Mouse (Mus musculus) midbrain, embryonic 16.5 days (tissue): ENCODE results near the gene Tmem129. TPM values are rescaled to one million over a fixed set of nuclear protein-coding genes. Genes with fewer than 3 reads are reported as not detected.

ENCODE experiments used
- ATAC-seq: fragments of 200-750 bp; cut with Nextera tagmentation; 2 replicates; pipeline ENCODE4 v1.8.0; 2017; ENCODE audit warnings: moderate TSS enrichment
- H3K27ac ChIP-seq: fragments of 300-500 bp; sonication (generic); 2 replicates; pipeline ENCODE4 v1.5.1; 2014; ENCODE audit warnings: mild to moderate bottlenecking, low read length, mixed read lengths
- H3K27me3 ChIP-seq: fragments of 300-500 bp; sonication (generic); 2 replicates; pipeline ENCODE4 v1.6.1; 2014; ENCODE audit warnings: low read depth, low read length, mixed read lengths; ENCODE audit not compliant: control insufficient read depth, insufficient read depth
- H3K36me3 ChIP-seq: fragments of 300-500 bp; sonication (generic); 2 replicates; pipeline ENCODE4 v1.6.1; 2014; ENCODE audit warnings: mild to moderate bottlenecking, low read length, moderate library complexity, mixed read lengths; ENCODE audit not compliant: control insufficient read depth, insufficient read depth
- H3K4me1 ChIP-seq: fragments of 300-500 bp; sonication (generic); 2 replicates; pipeline ENCODE4 v1.6.1; 2014; ENCODE audit warnings: mild to moderate bottlenecking, low read length, mixed read lengths; ENCODE audit not compliant: control insufficient read depth, insufficient read depth
- H3K4me2 ChIP-seq: fragments of 300-500 bp; sonication (generic); 2 replicates; pipeline ENCODE4 v1.6.1; 2014; ENCODE audit warnings: mild to moderate bottlenecking, low read length, mixed read lengths
- H3K4me3 ChIP-seq: fragments of 300-500 bp; sonication (generic); 2 replicates; pipeline ENCODE4 v1.5.1; 2014; ENCODE audit warnings: low read depth, mild to moderate bottlenecking, low read length, moderate library complexity, mixed read lengths
- H3K9ac ChIP-seq: fragments of 300-500 bp; sonication (generic); 2 replicates; pipeline ENCODE4 v1.6.1; 2014; ENCODE audit warnings: low read depth, low read length, mixed read lengths
- H3K9me3 ChIP-seq: fragments of 300-500 bp; sonication (generic); replicated peaks from 2 replicates; pipeline ENCODE4 v1.6.1; 2014; ENCODE audit warnings: mild to moderate bottlenecking, low read length, mixed read lengths; ENCODE audit not compliant: control insufficient read depth, poor library complexity, severe bottlenecking
- WGBS: fragments of 180-500 bp; shearing (Covaris S2); extraction: QIAGEN DNeasy Blood & Tissue Kit; methylation state at CpG from one replicate; pipeline ENCODE4 v1.1.7; 2014; 5-methylcytosine and 5-hydroxymethylcytosine counted together
- polyA plus RNA-seq: library from polyadenylated mRNA; unstranded; fragments of >200 nt; fragmentation: Nextera tagmentation; extraction: Ambion mirVana; gene quantifications from 2 replicates; pipeline ENCODE4 v1.2.1, GENCODE M21; 2015

Tmem129 gene
- polyA plus RNA-seq = 29.1 and 29.7 TPM in 2 replicates

- Histone ChIP-seq H3K4me3 (peak within 1 kb of the TSS; percentile 63), H3K36me3 (peaks cover 6% of the 10 kb centered on the region; the same call in 1 of the 2 replicates), H3K4me2 (peak within 1 kb of the TSS; percentile 68), H3K27me3 (no peaks in the 10 kb centered on the region), H3K27ac (peak within 1 kb of the TSS; percentile 98), H3K4me1 (peaks cover 26% of the 10 kb centered on the region), H3K9me3 (no peaks in the 10 kb centered on the region), H3K9ac (peak within 1 kb of the TSS; percentile 82)
- WGBS = under 1% methylated on average over 60 of the region's 60 CpGs
- ATAC-seq = peak; percentile 98
Measured at GRCm38 (mm10) chr5:33657787-33658663, at the start of gene Tmem129, which contains the start of gene Tacc3. Gene Tmem129, minus strand, starts transcription at chr5:33658416. Gene Tacc3, plus strand, starts transcription at chr5:33658128.

DNA sequence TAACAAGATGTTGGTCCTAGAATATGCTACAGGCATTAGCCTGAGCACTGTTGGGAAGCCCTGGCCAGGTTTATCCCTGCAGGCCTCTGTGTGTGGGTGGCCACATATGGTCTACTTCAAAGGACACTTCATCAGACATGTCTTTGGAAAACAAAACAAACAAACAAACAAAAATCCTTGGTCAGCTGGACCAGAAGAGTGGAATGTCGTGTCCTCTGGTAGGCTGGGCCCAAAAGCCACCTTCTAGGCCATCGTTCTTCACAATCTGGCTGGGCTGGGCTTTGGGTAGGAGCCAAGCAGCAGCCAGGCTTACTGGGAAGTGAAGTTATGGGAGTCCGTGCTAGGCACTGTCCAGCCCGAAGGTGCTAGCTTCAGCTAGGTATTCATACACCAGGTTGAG, 48.9 kb upstream of the Tmem129 start:
- H3K4me3 ChIP-seq = no peak overlapping the region
- peaks cover 3% of the 10 kb centered on the region; the same call in 1 of the 2 replicates for H3K27me3 ChIP-seq
- H3K4me2 ChIP-seq = no peak overlapping the region
- WGBS = 82% methylated on average over 4 of the region's 4 CpGs
- no peak for ATAC-seq
- no peaks in the 10 kb centered on the region for H3K9me3 ChIP-seq
- H3K36me3 ChIP-seq = no peaks in the 10 kb centered on the region
- H3K9ac ChIP-seq = no peak overlapping the region
- H3K4me1 ChIP-seq = peaks cover 3% of the 10 kb centered on the region; the same call in 1 of the 2 replicates
- no peak overlapping the region for H3K27ac ChIP-seq

DNA sequence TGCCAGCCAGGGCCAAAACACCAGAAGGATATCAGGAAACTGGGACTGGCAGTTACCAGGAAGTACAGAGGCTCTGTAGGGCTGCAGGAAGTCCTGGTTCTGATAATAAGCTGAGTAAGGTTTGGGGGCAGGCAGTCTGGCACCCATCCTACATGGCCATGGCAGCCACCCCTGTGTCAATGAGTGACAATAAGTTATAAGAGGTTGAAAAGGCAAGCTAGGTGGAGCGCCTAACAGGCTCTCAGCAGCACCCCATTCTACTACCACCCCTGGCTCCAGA, 48.1 kb upstream of the Tmem129 start:
- 86% methylated on average over 1 of the region's 1 CpGs for WGBS
- no peak for ATAC-seq
- H3K9ac ChIP-seq = no peak overlapping the region
- no peaks in the 10 kb centered on the region for H3K36me3 ChIP-seq
- H3K9me3 ChIP-seq = no peaks in the 10 kb centered on the region
- peaks cover 3% of the 10 kb centered on the region; the same call in 1 of the 2 replicates for H3K4me1 ChIP-seq
- H3K27me3 ChIP-seq = peaks cover 3% of the 10 kb centered on the region; the same call in 1 of the 2 replicates
- H3K27ac ChIP-seq = peak overlapping the region; percentile 14; the same call in 1 of the 2 replicates
- no peak overlapping the region for H3K4me2 ChIP-seq
- H3K4me3 ChIP-seq = no peak overlapping the region

DNA sequence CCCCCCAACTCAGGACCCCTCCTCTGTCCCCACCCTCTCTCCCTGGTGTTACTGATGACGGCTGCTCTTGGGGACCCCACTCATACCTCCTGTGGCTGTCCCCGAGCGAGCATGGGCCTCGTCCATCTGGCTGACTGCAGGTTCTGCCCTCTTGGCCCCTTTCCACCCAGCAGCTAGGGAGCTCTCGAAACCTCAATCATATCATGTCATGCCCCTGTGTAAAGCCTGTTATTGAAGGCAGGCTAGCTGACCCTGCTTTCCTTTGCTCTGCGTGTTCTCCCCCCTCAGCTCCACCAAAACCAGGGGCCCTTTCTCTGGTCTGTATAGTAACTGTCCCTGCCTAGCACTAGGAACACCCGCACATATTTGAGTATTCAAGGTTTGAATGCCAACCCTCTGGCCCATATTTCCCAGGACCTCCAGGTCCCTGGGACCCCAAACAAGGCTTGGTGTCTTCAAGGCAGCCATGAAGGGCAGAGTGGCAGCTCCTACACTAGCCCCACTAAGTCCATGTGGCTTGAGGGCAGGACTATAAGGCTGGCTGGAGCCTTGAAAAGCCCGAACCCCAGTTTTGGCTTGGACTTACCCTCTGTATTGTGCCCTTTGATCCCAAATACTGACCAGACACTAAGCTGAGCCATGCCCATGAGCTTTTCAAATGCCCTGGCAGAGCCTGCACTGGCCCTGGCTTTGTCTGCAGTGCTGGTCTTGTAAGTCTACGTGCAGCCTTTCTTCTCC, 47.6 kb upstream of the Tmem129 start:
- 14% methylated on average over 9 of the region's 9 CpGs for WGBS

GRCm38 (mm10) chr5:33704945-33705611, 46.9 kb upstream of the Tmem129 start:
- Histone ChIP-seq H3K27ac (peak overlapping the region; percentile 43), H3K36me3 (no peaks in the 10 kb centered on the region), H3K4me1 (peaks cover 3% of the 10 kb centered on the region; the same call in 1 of the 2 replicates), H3K9ac (no peak overlapping the region), H3K4me3 (no peak overlapping the region), H3K9me3 (no peaks in the 10 kb centered on the region), H3K4me2 (no peak overlapping the region), H3K27me3 (peaks cover 3% of the 10 kb centered on the region; the same call in 1 of the 2 replicates)
- 4% methylated on average over 7 of the region's 11 CpGs for WGBS
- peak; percentile 82 for ATAC-seq

More for the DNA sequence above, 47.6 kb upstream of the Tmem129 start:
- Histone ChIP-seq H3K27me3 (peaks cover 3% of the 10 kb centered on the region; the same call in 1 of the 2 replicates), H3K9ac (no peak overlapping the region), H3K9me3 (no peaks in the 10 kb centered on the region), H3K4me3 (no peak overlapping the region), H3K4me1 (peaks cover 3% of the 10 kb centered on the region; the same call in 1 of the 2 replicates), H3K36me3 (no peaks in the 10 kb centered on the region), H3K27ac (peak overlapping the region; percentile 14), H3K4me2 (no peak overlapping the region)
- no peak for ATAC-seq

DNA sequence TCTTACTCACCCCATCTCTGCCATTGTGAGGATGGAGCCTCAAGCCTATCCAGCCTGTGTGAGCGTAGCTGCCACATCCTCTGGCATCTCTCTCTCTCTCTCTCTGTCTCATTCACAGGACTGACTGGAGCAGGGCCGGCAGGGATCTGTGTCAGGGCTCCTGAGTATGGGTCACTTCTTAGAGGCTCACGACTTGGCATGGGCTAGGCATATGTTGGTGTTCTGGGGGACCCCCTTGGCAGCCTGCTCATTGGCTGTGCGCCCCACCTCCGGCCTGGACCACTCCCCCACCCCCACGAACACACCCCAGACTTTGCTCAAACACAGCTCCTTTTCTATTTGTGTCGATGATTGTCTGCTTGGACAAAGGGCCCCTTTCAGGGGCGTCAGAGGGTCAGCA, 45.8 kb upstream of the Tmem129 start:
- H3K36me3 ChIP-seq = no peaks in the 10 kb centered on the region
- WGBS = 28% methylated on average over 8 of the region's 8 CpGs

DNA sequence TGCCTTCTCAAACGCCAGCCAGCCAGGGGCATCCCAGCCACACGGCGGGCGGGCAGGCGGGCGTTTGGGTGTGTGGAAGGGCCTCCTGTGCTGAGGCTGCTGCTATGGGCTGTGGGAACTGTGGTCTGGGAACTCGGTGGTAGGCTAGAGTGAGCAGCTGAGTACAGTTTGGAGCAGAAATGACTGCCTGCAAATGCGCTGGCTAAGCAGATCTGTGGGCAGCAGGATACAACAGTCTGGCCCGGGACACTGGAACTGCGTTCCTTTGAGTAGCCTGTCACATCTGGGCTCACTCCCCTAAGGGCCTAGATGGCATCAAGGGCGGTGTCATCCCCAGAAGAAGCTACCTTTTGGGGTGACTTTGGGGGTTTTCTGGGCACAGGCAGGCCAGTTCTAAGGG, 43.6 kb upstream of the Tmem129 start:
- no peak for ATAC-seq
- no peak overlapping the region for H3K9ac ChIP-seq
- peaks cover 5% of the 10 kb centered on the region; the same call in 1 of the 2 replicates for H3K27me3 ChIP-seq
- no peak overlapping the region for H3K4me3 ChIP-seq
- H3K4me1 ChIP-seq = peaks cover 11% of the 10 kb centered on the region
- no peak overlapping the region for H3K4me2 ChIP-seq
- no peaks in the 10 kb centered on the region for H3K36me3 ChIP-seq
- no peaks in the 10 kb centered on the region for H3K9me3 ChIP-seq
- 84% methylated on average over 11 of the region's 11 CpGs for WGBS
- no peak overlapping the region for H3K27ac ChIP-seq

More for the DNA sequence above, 45.8 kb upstream of the Tmem129 start:
- Histone ChIP-seq H3K27me3 (peaks cover 3% of the 10 kb centered on the region; the same call in 1 of the 2 replicates), H3K9ac (no peak overlapping the region), H3K4me2 (no peak overlapping the region), H3K4me3 (no peak overlapping the region), H3K9me3 (no peaks in the 10 kb centered on the region), H3K27ac (no peak overlapping the region; the same call in 1 of the 2 replicates), H3K4me1 (peaks cover 3% of the 10 kb centered on the region; the same call in 1 of the 2 replicates)
- ATAC-seq = peak; percentile 53

- H3K27me3 ChIP-seq = peaks cover 10% of the 10 kb centered on the region
- H3K9ac ChIP-seq = no peak overlapping the region
- H3K4me1 ChIP-seq = peaks cover 21% of the 10 kb centered on the region
- H3K4me2 ChIP-seq = no peak overlapping the region
- no peaks in the 10 kb centered on the region for H3K9me3 ChIP-seq
- no peak overlapping the region for H3K27ac ChIP-seq
- H3K4me3 ChIP-seq = no peak overlapping the region
- 49% methylated on average over 13 of the region's 13 CpGs for WGBS
- ATAC-seq = no peak
- H3K36me3 ChIP-seq = no peaks in the 10 kb centered on the region
Measured at GRCm38 (mm10) chr5:33700010-33700409, 41.8 kb upstream of the Tmem129 start.
